In genomic region chr1:181853081-181853736, GRCm38 (mm10) we compare ENCODE assay signal across 8 mouse cellular contexts. TPM values are rescaled to one million over a fixed set of nuclear protein-coding genes. Genes with fewer than 3 reads are reported as not detected.
DNase-seq lines count a peak whose midpoint lies in the region; ATAC-seq and TF ChIP-seq lines count a peak whose summit lies in the region.

No protein-coding gene starts in this region.

- DNase-seq in CH12.LX (ENCODE audit: extremely low read depth), result peak; percentile 91
- DNase-seq in heart, postnatal 36 days, result peak; percentile 54 to 58
- peak; percentile 43 for DNase-seq in limb, embryonic 10.5 days (ENCODE audit: low spot score)
- DNase-seq in mesoderm, embryonic 11.5 days (ENCODE audit: low read depth, low spot score), result peak; percentile 52
- DNase-seq in testis, postnatal 14 days (ENCODE audit: low spot score), result peak; percentile 54
- no peak for DNase-seq in layer of hippocampus, adult 18-20 months (ENCODE audit: low spot score in 2 of 2)
- no peak for DNase-seq in cerebellum, adult 11 months

- TF ChIP-seq EP300 in CH12.LX (IDR thresholded peaks at IDR 0.05; ENCODE audit: low read length), result peak; percentile 88

- no peaks in the 10 kb centered on the region for H3K36me3 ChIP-seq in CH12.LX (replicated peaks in 1 of 2; ENCODE audit: control insufficient read depth in 1 of 2, insufficient read depth in 1 of 2, low read length in 1 of 2)
- H3K36me3 ChIP-seq in embryonic facial prominence, embryonic 12.5 days, result no peaks in the 10 kb centered on the region
- no peaks in the 10 kb centered on the region for H3K36me3 ChIP-seq in limb, embryonic 10.5 days

- dilution Hi-C loops in CH12.LX (cut with MboI; ENCODE audit: extremely low pct_ligation_motif_present, extremely low pct_unique_long_range_greater_than_20kb, low sequenced_read_pairs), result no loop called here

- H3K4me3 ChIP-seq in CH12.LX (replicated peaks in 1 of 3; ENCODE audit: low read depth in 2 of 3, low read length in 2 of 3, poor library complexity in 1 of 3), result peak overlapping the region; percentile 14 to 48 (median 39)
- no peak overlapping the region for H3K4me3 ChIP-seq in embryonic facial prominence, embryonic 12.5 days
- peak overlapping the region; percentile 34 for H3K4me3 ChIP-seq in limb, embryonic 10.5 days

- ATAC-seq in embryonic facial prominence, embryonic 12.5 days (ENCODE audit: insufficient number of reproducible peaks, insufficient read depth, low FRiP score, low TSS enrichment), result 0 out of 2 replicates have a peak, but pooled peaks have one; percentile 64

- no peaks in the 10 kb centered on the region for H3K27me3 ChIP-seq in CH12.LX (replicated peaks)
- H3K27me3 ChIP-seq in embryonic facial prominence, embryonic 12.5 days, result no peaks in the 10 kb centered on the region
- peaks cover 7% of the 10 kb centered on the region; the same call in 1 of the 2 replicates for H3K27me3 ChIP-seq in limb, embryonic 10.5 days (ENCODE audit: low read depth, poor library complexity, severe bottlenecking)

- H3K79me2 ChIP-seq in CH12.LX (replicated peaks; ENCODE audit: control insufficient read depth, extremely low read depth, insufficient read depth, poor library complexity, severe bottlenecking), result no peaks in the 10 kb centered on the region

- peaks cover 8% of the 10 kb centered on the region for H3K9me3 ChIP-seq in CH12.LX (replicated peaks; ENCODE audit: low read length)
- no peaks in the 10 kb centered on the region for H3K9me3 ChIP-seq in embryonic facial prominence, embryonic 12.5 days
- no peaks in the 10 kb centered on the region for H3K9me3 ChIP-seq in limb, embryonic 10.5 days (replicated peaks)

- peak overlapping the region; percentile 85 for H3K27ac ChIP-seq in CH12.LX (ENCODE audit: insufficient read depth, low read depth)
- H3K27ac ChIP-seq in embryonic facial prominence, embryonic 12.5 days, result no peak overlapping the region
- 0 out of 2 replicates have a peak overlapping the region, but pooled peaks have one; percentile 46 for H3K27ac ChIP-seq in limb, embryonic 10.5 days

- intact Hi-C loops in heart, postnatal 36 days (cut with DNase I), result no loop called here

- peak overlapping the region; percentile 74 for H3K4me2 ChIP-seq in CH12.LX (ENCODE audit: insufficient read depth, low read depth, poor library complexity, severe bottlenecking)
- peak overlapping the region; percentile 40 for H3K4me2 ChIP-seq in embryonic facial prominence, embryonic 12.5 days (replicated peaks)

- in situ Hi-C loops in CH12.LX (cut with MboI; ENCODE audit: low pct_ligation_motif_present, low pct_unique_long_range_greater_than_20kb, low sequenced_read_pairs), result no loop called here

- TF ChIP-seq RAD21 in CH12.LX (IDR thresholded peaks at IDR 0.05; ENCODE audit: low read depth, low read length), result no peak

- 6% methylated on average over 18 of the region's 21 CpGs for WGBS in embryonic facial prominence, embryonic 12.5 days
- WGBS in limb, embryonic 10.5 days, result 10% methylated on average over 18 of the region's 21 CpGs

- peaks cover 0 to 31% of the 10 kb centered on the region in 2 experiments; a peak in 2 of 4 replicates for H3K4me1 ChIP-seq in CH12.LX (ENCODE audit: control insufficient read depth in 1 of 2, insufficient read depth in 2 of 2)
- H3K4me1 ChIP-seq in embryonic facial prominence, embryonic 12.5 days, result peaks cover 8% of the 10 kb centered on the region
- H3K4me1 ChIP-seq in limb, embryonic 10.5 days, result peaks cover 12% of the 10 kb centered on the region

- TF ChIP-seq POLR2A in CH12.LX (IDR thresholded peaks at IDR 0.05; ENCODE audit: low read depth, low read length), result peak; percentile 61; the same call in 1 of the 2 replicates

- TF ChIP-seq CTCF in CH12.LX (conservative IDR thresholded peaks at IDR 0.05 in 1 of 2, IDR thresholded peaks at IDR 0.05 in 1 of 2; ENCODE audit: low read depth in 2 of 2, low read length in 2 of 2), result no peak

- H3K9ac ChIP-seq in CH12.LX (ENCODE audit: insufficient read depth, low read depth), result peak overlapping the region; percentile 64
- H3K9ac ChIP-seq in embryonic facial prominence, embryonic 12.5 days, result no peak overlapping the region

TF ChIP-seq in CH12.LX, 34 proteins besides CTCF, POLR2A, EP300 and RAD21:
- TF ChIP-seq E2F4 (IDR thresholded peaks at IDR 0.05; ENCODE audit: insufficient replicate concordance, low read depth, low read length) (no peak), CHD1 (IDR thresholded peaks at IDR 0.05; ENCODE audit: low read depth, low read length) (no peak), USF2 (conservative IDR thresholded peaks at IDR 0.05; ENCODE audit: low read depth, low read length) (no peak), MXI1 (IDR thresholded peaks at IDR 0.05; ENCODE audit: low read depth, low read length) (peak; percentile 62), IRF4 (IDR thresholded peaks at IDR 0.05; ENCODE audit: low read depth, low read length) (peak; percentile 77; the same call in 1 of the 2 replicates), CHD2 (IDR thresholded peaks at IDR 0.05; ENCODE audit: low read length) (peak; percentile 40; the same call in 1 of the 2 replicates), TCF12 (IDR thresholded peaks at IDR 0.05; ENCODE audit: low read depth, low read length) (peak; percentile 99), POLR2AphosphoS2 (IDR thresholded peaks at IDR 0.05; ENCODE audit: low read depth, low read length) (no peak), ZNF384 (IDR thresholded peaks at IDR 0.05; ENCODE audit: low read depth, low read length) (peak; percentile 19; the same call in 1 of the 2 replicates), ETS1 (conservative IDR thresholded peaks at IDR 0.05; ENCODE audit: low read depth, low read length) (peak; percentile 91), RCOR1 (conservative IDR thresholded peaks at IDR 0.05; ENCODE audit: low read depth, low read length) (no peak), SMC3 (IDR thresholded peaks at IDR 0.05; ENCODE audit: low read depth, low read length) (no peak), ZMIZ1 (IDR thresholded peaks at IDR 0.05; ENCODE audit: low read depth, low read length) (no peak), UBTF (IDR thresholded peaks at IDR 0.05; ENCODE audit: low read depth, low read length) (no peak), MAZ (IDR thresholded peaks at IDR 0.05; ENCODE audit: low read depth, low read length) (peak; percentile 14; the same call in 1 of the 2 replicates), BHLHE40 (IDR thresholded peaks at IDR 0.05; ENCODE audit: low read depth, low read length) (peak; percentile 78), KAT2A (IDR thresholded peaks at IDR 0.05; ENCODE audit: insufficient replicate concordance, low read length) (no peak), PAX5 (IDR thresholded peaks at IDR 0.05; ENCODE audit: low read length) (no peak), JUND (conservative IDR thresholded peaks at IDR 0.05; ENCODE audit: low read depth, low read length) (no peak), NRF1 (IDR thresholded peaks at IDR 0.05; ENCODE audit: low read depth, low read length) (peak; percentile 73), MYC (IDR thresholded peaks at IDR 0.05; ENCODE audit: low read depth, low read length) (peak; percentile 76), TBP (conservative IDR thresholded peaks at IDR 0.05; ENCODE audit: low read depth, low read length) (peak; percentile 48; the same call in 1 of the 2 replicates), SIN3A (IDR thresholded peaks at IDR 0.05; ENCODE audit: low read length) (peak; percentile 80), ELF1 (IDR thresholded peaks at IDR 0.05; ENCODE audit: low read depth, low read length) (peak; percentile 72), GABPA (IDR thresholded peaks at IDR 0.05; ENCODE audit: insufficient replicate concordance, low read depth, low read length) (no peak), MEF2A (IDR thresholded peaks at IDR 0.05; ENCODE audit: borderline replicate concordance, low read depth, low read length) (peak; percentile 67; the same call in 1 of the 2 replicates), ZC3H11A (IDR thresholded peaks at IDR 0.05; ENCODE audit: low read depth, low read length) (no peak), ZKSCAN1 (IDR thresholded peaks at IDR 0.05; ENCODE audit: borderline replicate concordance, low read depth, low read length) (no peak), HCFC1 (IDR thresholded peaks at IDR 0.05; ENCODE audit: low read depth, low read length) (no peak), MAFK (IDR thresholded peaks at IDR 0.05; ENCODE audit: insufficient replicate concordance, low read length) (0 out of 2 replicates have a peak, but pooled peaks have one; percentile 3), USF1 (IDR thresholded peaks at IDR 0.05; ENCODE audit: low read depth, low read length) (peak; percentile 25; the same call in 1 of the 2 replicates), NELFE (IDR thresholded peaks at IDR 0.05; ENCODE audit: low read depth, low read length) (no peak; the same call in 1 of the 2 replicates), JUN (IDR thresholded peaks at IDR 0.05; ENCODE audit: insufficient read depth, low read depth, low read length) (no peak), MAX (IDR thresholded peaks at IDR 0.05; ENCODE audit: low read length) (peak; percentile 82)

RNA-seq across cellular contexts. Expression of gene Lbr, which starts 10.4 kb away (rescaled TPM):
- 113 and 133 TPM in 2 replicates for total RNA-seq in CH12.LX (2012; rRNA removed)
- total RNA-seq in CH12.LX (2014; rRNA removed), result 136 and 142 TPM in 2 replicates
- polyA plus RNA-seq in CH12.LX (2012; ENCODE audit: insufficient read length, low read depth), result 78.4 and 79.1 TPM in 2 replicates
- polyA plus RNA-seq in embryonic facial prominence, embryonic 12.5 days (2016; fragmentation: Nextera tagmentation; extraction: Ambion mirVana), result 118 and 123 TPM in 2 replicates
- total RNA-seq in heart, postnatal 36 days (2021), result 10 to 100 TPM; 24.5 to 27.8 TPM
- 163 and 166 TPM in 2 replicates for polyA plus RNA-seq in limb, embryonic 10.5 days (2016; fragmentation: Nextera tagmentation; extraction: Ambion mirVana)
- total RNA-seq in layer of hippocampus, adult 18-20 months (2021), result 10 to 100 TPM; 13.2 to 13.7 TPM

Comparison
In these comparisons a context has a peak if more than half of its experiments do, and no peak if none do; other contexts are left out.
1. DNase-seq: peak in CH12.LX (single experiment), heart, postnatal 36 days (2 of 2), limb, embryonic 10.5 days (single experiment), mesoderm, embryonic 11.5 days (single experiment) and testis, postnatal 14 days (single experiment); none in layer of hippocampus, adult 18-20 months (0 of 2) and cerebellum, adult 11 months (single experiment).